Mouse (Mus musculus): Measurements from ENCODE around the gene Ankdd1b. TPM values are rescaled to one million over a fixed set of nuclear protein-coding genes. Genes with fewer than 3 reads are reported as not detected.

The Ankdd1b gene
- total RNA-seq, 1 experiment, result 1.1 TPM

DNA sequence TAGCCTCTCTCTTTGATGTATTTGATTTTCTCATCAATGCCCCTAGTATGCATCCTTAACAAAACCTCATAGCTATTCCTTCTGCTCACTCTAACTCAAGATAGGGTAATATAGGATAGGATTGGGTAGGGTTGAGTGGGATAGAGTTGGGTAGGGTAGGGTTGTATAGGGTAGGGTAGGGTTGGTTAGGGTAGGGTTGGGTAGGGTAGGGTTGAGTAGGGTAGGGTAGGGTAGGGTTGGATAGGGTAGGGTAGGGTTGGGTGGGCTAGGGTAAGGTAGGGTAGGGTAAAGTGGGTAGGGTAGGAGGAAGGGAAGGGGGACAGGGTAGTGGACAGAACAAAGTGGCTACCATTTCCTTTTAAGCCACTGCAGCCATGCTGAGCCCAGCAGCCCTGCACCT is 49.8 kb downstream of the Ankdd1b start:
- no peaks in the 10 kb centered on the region for H3K4me1 ChIP-seq (ENCODE audit: control insufficient read depth in 2 of 2, insufficient read depth in 2 of 2, low read length in 2 of 2, poor library complexity in 1 of 2)
- H3K9ac ChIP-seq (ENCODE audit: insufficient read depth, low read depth, low read length, poor library complexity, severe bottlenecking), result no peak overlapping the region
- no peak for TF ChIP-seq ZNF384 (IDR thresholded peaks at IDR 0.05; ENCODE audit: low read depth, low read length)
- no peak for TF ChIP-seq CHD2 (IDR thresholded peaks at IDR 0.05; ENCODE audit: low read depth, low read length)
- no peak for TF ChIP-seq HCFC1 (IDR thresholded peaks at IDR 0.05; ENCODE audit: borderline replicate concordance, insufficient read depth, low read length)
- no peak for TF ChIP-seq MAFK (IDR thresholded peaks at IDR 0.05; ENCODE audit: insufficient read depth, low read depth, low read length)
- TF ChIP-seq ZC3H11A (IDR thresholded peaks at IDR 0.05; ENCODE audit: borderline replicate concordance, low read depth, low read length), result no peak
- no peaks in the 10 kb centered on the region for H3K9me3 ChIP-seq (ENCODE audit: control insufficient read depth, insufficient read depth, low read depth, low read length)
- no peak for DNase-seq (ENCODE audit: low read depth, low spot score)
- in situ Hi-C loops (cut with MboI; ENCODE audit: low sequenced_read_pairs in 2 of 2, unreplicated experiment in 2 of 2), result no loop called here
- no peak overlapping the region for H3K4me3 ChIP-seq (ENCODE audit: insufficient read depth in 1 of 2, low read depth in 1 of 2, low read length in 2 of 2, poor library complexity in 1 of 2, severe bottlenecking in 1 of 2)
- no peaks in the 10 kb centered on the region for H3K36me3 ChIP-seq (ENCODE audit: control insufficient read depth, insufficient read depth, low read length, poor library complexity, severe bottlenecking)
- H3K27ac ChIP-seq (ENCODE audit: insufficient read depth, low read depth, low read length, poor library complexity, severe bottlenecking), result no peak overlapping the region

DNA sequence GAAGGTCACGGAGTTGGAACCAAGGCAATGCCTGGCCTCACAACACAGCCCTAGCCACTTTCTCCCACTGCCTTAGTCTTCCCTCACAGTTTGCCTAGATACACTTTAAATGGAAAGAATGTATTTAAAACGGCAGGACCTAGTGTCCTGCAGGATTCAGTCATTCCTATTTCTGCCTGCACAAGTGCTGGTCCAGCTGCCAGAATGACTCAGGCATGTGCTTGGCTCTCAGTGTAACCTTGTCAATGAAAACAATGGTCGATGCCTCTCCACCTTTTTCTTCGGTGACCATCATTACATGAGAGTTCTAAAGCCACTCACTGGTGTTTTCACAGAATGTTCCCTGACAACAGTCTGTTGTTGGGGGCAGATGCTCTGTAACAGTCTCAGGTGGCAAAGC is 52.5 kb downstream of the Ankdd1b start:
- TF ChIP-seq ZC3H11A (IDR thresholded peaks at IDR 0.05; ENCODE audit: borderline replicate concordance, low read depth, low read length), result no peak
- Histone ChIP-seq H3K36me3 (ENCODE audit: control insufficient read depth, insufficient read depth, low read length, poor library complexity, severe bottlenecking) (0 out of 2 replicates have a peak, but pooled peaks cover 2% of the 10 kb centered on the region), H3K4me1 (ENCODE audit: control insufficient read depth in 2 of 2, insufficient read depth in 2 of 2, low read length in 2 of 2, poor library complexity in 1 of 2) (no peaks in the 10 kb centered on the region), H3K9ac (ENCODE audit: insufficient read depth, low read depth, low read length, poor library complexity, severe bottlenecking) (no peak overlapping the region), H3K4me3 (ENCODE audit: insufficient read depth in 1 of 2, low read depth in 1 of 2, low read length in 2 of 2, poor library complexity in 1 of 2, severe bottlenecking in 1 of 2) (no peak overlapping the region), H3K27ac (ENCODE audit: insufficient read depth, low read depth, low read length, poor library complexity, severe bottlenecking) (no peak overlapping the region), H3K9me3 (ENCODE audit: control insufficient read depth, insufficient read depth, low read depth, low read length) (no peaks in the 10 kb centered on the region)
- DNase-seq (ENCODE audit: low read depth, low spot score), result no peak
- in situ Hi-C loops (cut with MboI; ENCODE audit: low sequenced_read_pairs in 2 of 2, unreplicated experiment in 2 of 2), result no loop called here

DNA sequence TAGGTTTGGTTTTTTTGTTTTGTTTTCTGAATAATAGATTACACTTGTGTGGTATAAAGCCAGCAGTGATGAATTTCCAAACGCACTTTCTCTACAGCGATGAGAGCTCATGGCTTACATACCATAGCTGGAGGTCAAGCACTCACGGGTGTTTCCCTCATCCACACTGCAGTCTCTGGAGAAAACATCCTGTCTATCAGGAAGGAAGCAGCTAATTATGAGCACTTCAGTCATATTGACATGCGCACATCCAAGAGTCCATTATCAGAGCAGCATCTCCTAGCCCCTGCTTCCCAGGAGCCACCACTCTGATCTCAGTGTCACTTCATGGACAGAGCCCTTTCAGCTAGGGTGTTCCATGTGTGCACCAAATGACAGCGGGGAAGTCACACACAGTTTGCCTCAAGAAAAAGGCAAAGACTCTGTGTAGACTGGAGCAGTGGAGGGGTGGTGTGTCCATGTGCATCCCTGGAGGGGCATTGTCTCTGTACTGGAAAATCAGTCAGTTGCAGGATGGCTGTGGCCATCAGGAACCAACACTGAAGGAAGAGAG is 53.7 kb downstream of the Ankdd1b start:
- no peak overlapping the region for H3K27ac ChIP-seq (ENCODE audit: insufficient read depth, low read depth, low read length, poor library complexity, severe bottlenecking)
- H3K9me3 ChIP-seq (ENCODE audit: control insufficient read depth, insufficient read depth, low read depth, low read length), result no peaks in the 10 kb centered on the region
- no peaks in the 10 kb centered on the region for H3K4me1 ChIP-seq (ENCODE audit: control insufficient read depth in 2 of 2, insufficient read depth in 2 of 2, low read length in 2 of 2, poor library complexity in 1 of 2)
- H3K36me3 ChIP-seq (ENCODE audit: control insufficient read depth, insufficient read depth, low read length, poor library complexity, severe bottlenecking), result 0 out of 2 replicates have a peak, but pooled peaks cover 2% of the 10 kb centered on the region
- in situ Hi-C loops (cut with MboI; ENCODE audit: low sequenced_read_pairs in 2 of 2, unreplicated experiment in 2 of 2), result no loop called here
- no peak overlapping the region for H3K4me3 ChIP-seq (ENCODE audit: insufficient read depth in 1 of 2, low read depth in 1 of 2, low read length in 2 of 2, poor library complexity in 1 of 2, severe bottlenecking in 1 of 2)
- DNase-seq (ENCODE audit: low read depth, low spot score), result no peak
- TF ChIP-seq CHD2 (IDR thresholded peaks at IDR 0.05; ENCODE audit: low read depth, low read length), result no peak
- TF ChIP-seq ZNF384 (IDR thresholded peaks at IDR 0.05; ENCODE audit: low read depth, low read length), result no peak
- no peak for TF ChIP-seq MAFK (IDR thresholded peaks at IDR 0.05; ENCODE audit: insufficient read depth, low read depth, low read length)
- no peak for TF ChIP-seq ZC3H11A (IDR thresholded peaks at IDR 0.05; ENCODE audit: borderline replicate concordance, low read depth, low read length)
- TF ChIP-seq HCFC1 (IDR thresholded peaks at IDR 0.05; ENCODE audit: borderline replicate concordance, insufficient read depth, low read length), result no peak
- H3K9ac ChIP-seq (ENCODE audit: insufficient read depth, low read depth, low read length, poor library complexity, severe bottlenecking), result no peak overlapping the region

DNA sequence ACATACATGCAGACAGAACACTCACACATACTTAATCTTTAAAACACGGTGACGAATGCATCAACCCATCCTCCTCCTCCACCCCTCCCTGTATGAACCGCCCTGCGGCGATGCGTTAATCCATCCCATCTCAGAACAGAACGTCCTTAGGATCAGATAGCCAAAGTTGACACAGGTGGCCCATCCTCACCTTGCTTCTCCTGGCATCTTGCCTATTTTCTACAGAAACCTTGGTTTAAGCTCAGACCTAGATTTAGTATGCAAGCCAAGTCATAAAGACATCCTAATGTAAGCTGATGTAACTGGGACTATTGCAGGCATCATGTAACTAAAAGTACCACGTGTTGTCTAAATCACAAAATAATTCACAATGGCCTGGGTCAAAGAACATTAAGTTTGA is 54.6 kb downstream of the Ankdd1b start:
- no peaks in the 10 kb centered on the region for H3K9me3 ChIP-seq (ENCODE audit: control insufficient read depth, insufficient read depth, low read depth, low read length)
- H3K27ac ChIP-seq (ENCODE audit: insufficient read depth, low read depth, low read length, poor library complexity, severe bottlenecking), result no peak overlapping the region
- TF ChIP-seq MAFK (IDR thresholded peaks at IDR 0.05; ENCODE audit: insufficient read depth, low read depth, low read length), result no peak
- TF ChIP-seq HCFC1 (IDR thresholded peaks at IDR 0.05; ENCODE audit: borderline replicate concordance, insufficient read depth, low read length), result no peak
- no peak for TF ChIP-seq CHD2 (IDR thresholded peaks at IDR 0.05; ENCODE audit: low read depth, low read length)
- no peak for TF ChIP-seq ZNF384 (IDR thresholded peaks at IDR 0.05; ENCODE audit: low read depth, low read length)
- TF ChIP-seq ZC3H11A (IDR thresholded peaks at IDR 0.05; ENCODE audit: borderline replicate concordance, low read depth, low read length), result no peak
- H3K9ac ChIP-seq (ENCODE audit: insufficient read depth, low read depth, low read length, poor library complexity, severe bottlenecking), result no peak overlapping the region
- no peak for DNase-seq (ENCODE audit: low read depth, low spot score)
- no peak overlapping the region for H3K4me3 ChIP-seq (ENCODE audit: insufficient read depth in 1 of 2, low read depth in 1 of 2, low read length in 2 of 2, poor library complexity in 1 of 2, severe bottlenecking in 1 of 2)
- H3K36me3 ChIP-seq (ENCODE audit: control insufficient read depth, insufficient read depth, low read length, poor library complexity, severe bottlenecking), result 0 out of 2 replicates have a peak, but pooled peaks cover 2% of the 10 kb centered on the region
- H3K4me1 ChIP-seq (ENCODE audit: control insufficient read depth in 2 of 2, insufficient read depth in 2 of 2, low read length in 2 of 2, poor library complexity in 1 of 2), result no peaks in the 10 kb centered on the region
- in situ Hi-C loops (cut with MboI; ENCODE audit: low sequenced_read_pairs in 2 of 2, unreplicated experiment in 2 of 2), result no loop called here

DNA sequence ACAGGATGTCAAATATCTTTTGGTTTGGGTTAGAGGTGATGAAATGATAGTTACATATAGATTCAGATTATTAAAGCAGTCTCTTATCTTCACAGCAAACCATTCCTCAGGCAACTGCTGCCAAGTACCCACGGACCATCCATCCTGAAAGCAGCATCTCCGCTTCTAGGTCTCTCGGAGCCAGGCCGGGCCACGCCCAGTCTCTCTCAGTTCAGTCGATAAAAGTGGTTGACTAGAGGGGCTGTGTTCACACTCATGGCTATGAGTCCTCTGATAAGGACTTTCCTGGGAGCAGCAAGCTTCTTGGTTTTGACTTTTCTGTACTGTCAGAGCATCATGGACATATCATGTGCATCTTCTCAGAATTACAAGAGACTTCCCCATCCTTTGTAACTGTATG is 56.6 kb downstream of the Ankdd1b start:
- Histone ChIP-seq H3K36me3 (ENCODE audit: control insufficient read depth, insufficient read depth, low read length, poor library complexity, severe bottlenecking) (peaks cover 2% of the 10 kb centered on the region; the same call in 1 of the 2 replicates), H3K4me1 (ENCODE audit: control insufficient read depth in 2 of 2, insufficient read depth in 2 of 2, low read length in 2 of 2, poor library complexity in 1 of 2) (no peaks in the 10 kb centered on the region)
- in situ Hi-C loops (cut with MboI; ENCODE audit: low sequenced_read_pairs in 2 of 2, unreplicated experiment in 2 of 2), result no loop called here

More for the DNA sequence above, 56.6 kb downstream of the Ankdd1b start:
- Histone ChIP-seq H3K4me3 (ENCODE audit: insufficient read depth in 1 of 2, low read depth in 1 of 2, low read length in 2 of 2, poor library complexity in 1 of 2, severe bottlenecking in 1 of 2) (no peak overlapping the region), H3K27ac (ENCODE audit: insufficient read depth, low read depth, low read length, poor library complexity, severe bottlenecking) (no peak overlapping the region), H3K9me3 (ENCODE audit: control insufficient read depth, insufficient read depth, low read depth, low read length) (no peaks in the 10 kb centered on the region), H3K9ac (ENCODE audit: insufficient read depth, low read depth, low read length, poor library complexity, severe bottlenecking) (no peak overlapping the region)
- no peak for DNase-seq (ENCODE audit: low read depth, low spot score)
- TF ChIP-seq ZC3H11A (IDR thresholded peaks at IDR 0.05; ENCODE audit: borderline replicate concordance, low read depth, low read length) (no peak), MAFK (IDR thresholded peaks at IDR 0.05; ENCODE audit: insufficient read depth, low read depth, low read length) (no peak), HCFC1 (IDR thresholded peaks at IDR 0.05; ENCODE audit: borderline replicate concordance, insufficient read depth, low read length) (no peak), ZNF384 (IDR thresholded peaks at IDR 0.05; ENCODE audit: low read depth, low read length) (no peak), CHD2 (IDR thresholded peaks at IDR 0.05; ENCODE audit: low read depth, low read length) (no peak)
